Mouse (Mus musculus): Measurements from ENCODE around the gene Tmem102.

DNA sequence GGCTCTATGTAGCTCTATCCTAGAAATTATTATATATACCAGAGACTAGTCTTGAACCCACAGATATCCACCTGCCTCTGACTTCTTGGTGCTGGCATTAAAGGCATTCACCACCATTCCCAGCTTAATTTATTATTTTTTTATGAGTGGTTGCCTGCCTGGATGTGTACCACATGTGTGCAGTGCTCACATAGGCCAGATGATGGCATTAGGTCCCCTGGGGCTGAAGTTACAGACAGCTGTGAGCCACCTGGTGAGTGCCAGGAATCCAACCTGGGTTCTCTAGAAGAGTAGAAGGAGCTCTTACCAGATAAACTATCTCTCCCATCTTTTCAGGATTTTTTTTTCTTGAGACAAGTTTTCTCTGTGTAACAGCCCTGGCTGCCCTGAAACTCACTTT, 4.9 kb upstream of the Tmem102 start:
- TF ChIP-seq POLR2A (IDR thresholded peaks at IDR 0.05; ENCODE audit: borderline replicate concordance, insufficient read depth, low read length) (no peak), CTCF (IDR thresholded peaks at IDR 0.05; ENCODE audit: borderline replicate concordance, insufficient read depth, low read depth, low read length) (no peak)

All from cerebellum, adult 2 months (tissue).